Mouse (Mus musculus): ENCODE data around the gene Cbfa2t2.

GRCm38 (mm10) chr2:154558264-154559039 lies 122.2 kb downstream of the Cbfa2t2 start, which contains the start of gene Necab3:
- TF ChIP-seq CTCF (conservative IDR thresholded peaks at IDR 0.05; ENCODE audit: insufficient read depth, insufficient read length, low read depth, low read length) = no peak
- TF ChIP-seq POLR2A (IDR thresholded peaks at IDR 0.05; ENCODE audit: low read depth, low read length) = no peak
